Mouse (Mus musculus): ENCODE data around the gene Car12. TPM values are rescaled to one million over a fixed set of nuclear protein-coding genes. Genes with fewer than 3 reads are reported as not detected.

The Car12 gene
- total and polyA plus RNA-seq, 3 experiments: 16.4 to 38.0 (median 34.6) TPM

GRCm38 (mm10) chr9:66699748-66700147 lies 13.7 kb upstream of the Car12 start:
- dilution Hi-C loops (cut with MboI; ENCODE audit: extremely low pct_ligation_motif_present, extremely low pct_unique_long_range_greater_than_20kb, low sequenced_read_pairs): no loop called here

GRCm38 (mm10) chr9:66703002-66703401 lies 10.5 kb upstream of the Car12 start:
- Histone ChIP-seq H3K27ac (ENCODE audit: insufficient read depth, low read depth) (no peak overlapping the region), H3K4me3 (replicated peaks in 1 of 3; ENCODE audit: low read depth in 2 of 3, low read length in 2 of 3, poor library complexity in 1 of 3) (no peak overlapping the region), H3K36me3 (replicated peaks in 1 of 2; ENCODE audit: control insufficient read depth in 1 of 2, insufficient read depth in 1 of 2, low read length in 1 of 2) (no peaks in the 10 kb centered on the region), H3K4me2 (ENCODE audit: insufficient read depth, low read depth, poor library complexity, severe bottlenecking) (no peak overlapping the region), H3K9ac (ENCODE audit: insufficient read depth, low read depth) (no peak overlapping the region), H3K79me2 (replicated peaks; ENCODE audit: control insufficient read depth, extremely low read depth, insufficient read depth, poor library complexity, severe bottlenecking) (no peaks in the 10 kb centered on the region), H3K27me3 (replicated peaks) (no peaks in the 10 kb centered on the region), H3K4me1 (ENCODE audit: control insufficient read depth in 1 of 2, insufficient read depth in 2 of 2) (peaks cover 0 to 3% of the 10 kb centered on the region in 2 experiments; a peak in 1 of 4 replicates), H3K9me3 (replicated peaks; ENCODE audit: low read length) (no peaks in the 10 kb centered on the region)
- no peak for TF ChIP-seq CTCF (conservative IDR thresholded peaks at IDR 0.05 in 1 of 2, IDR thresholded peaks at IDR 0.05 in 1 of 2; ENCODE audit: low read depth in 2 of 2, low read length in 2 of 2)
- TF ChIP-seq MAFK (IDR thresholded peaks at IDR 0.05; ENCODE audit: insufficient replicate concordance, low read length): no peak
- no peak for TF ChIP-seq TBP (conservative IDR thresholded peaks at IDR 0.05; ENCODE audit: low read depth, low read length)
- no peak for TF ChIP-seq NELFE (IDR thresholded peaks at IDR 0.05; ENCODE audit: low read depth, low read length)
- no peak for TF ChIP-seq ZKSCAN1 (IDR thresholded peaks at IDR 0.05; ENCODE audit: borderline replicate concordance, low read depth, low read length)
- no peak for TF ChIP-seq KAT2A (IDR thresholded peaks at IDR 0.05; ENCODE audit: insufficient replicate concordance, low read length)
- TF ChIP-seq MAZ (IDR thresholded peaks at IDR 0.05; ENCODE audit: low read depth, low read length): no peak
- no peak for TF ChIP-seq BHLHE40 (IDR thresholded peaks at IDR 0.05; ENCODE audit: low read depth, low read length)
- TF ChIP-seq USF2 (conservative IDR thresholded peaks at IDR 0.05; ENCODE audit: low read depth, low read length): no peak
- no peak for TF ChIP-seq GABPA (IDR thresholded peaks at IDR 0.05; ENCODE audit: insufficient replicate concordance, low read depth, low read length)
- no peak for TF ChIP-seq EP300 (IDR thresholded peaks at IDR 0.05; ENCODE audit: low read length)
- no peak for TF ChIP-seq TCF12 (IDR thresholded peaks at IDR 0.05; ENCODE audit: low read depth, low read length)
- no peak for TF ChIP-seq POLR2A (IDR thresholded peaks at IDR 0.05; ENCODE audit: low read depth, low read length)
- no peak for TF ChIP-seq JUN (IDR thresholded peaks at IDR 0.05; ENCODE audit: insufficient read depth, low read depth, low read length)
- dilution Hi-C loops (cut with MboI; ENCODE audit: extremely low pct_ligation_motif_present, extremely low pct_unique_long_range_greater_than_20kb, low sequenced_read_pairs): no loop called here
- in situ Hi-C loops (cut with MboI; ENCODE audit: low pct_ligation_motif_present, low pct_unique_long_range_greater_than_20kb, low sequenced_read_pairs): loop anchor here (10.0 kb wide), 1 partner anchor 188 kb away; the partner anchor contains the start of gene Fbxl22
- DNase-seq (ENCODE audit: extremely low read depth): no peak

More at GRCm38 (mm10) chr9:66699748-66700147, 13.7 kb upstream of the Car12 start:
- Histone ChIP-seq H3K36me3 (replicated peaks in 1 of 2; ENCODE audit: control insufficient read depth in 1 of 2, insufficient read depth in 1 of 2, low read length in 1 of 2) (no peaks in the 10 kb centered on the region), H3K79me2 (replicated peaks; ENCODE audit: control insufficient read depth, extremely low read depth, insufficient read depth, poor library complexity, severe bottlenecking) (no peaks in the 10 kb centered on the region), H3K9ac (ENCODE audit: insufficient read depth, low read depth) (no peak overlapping the region), H3K4me2 (ENCODE audit: insufficient read depth, low read depth, poor library complexity, severe bottlenecking) (no peak overlapping the region), H3K9me3 (replicated peaks; ENCODE audit: low read length) (no peaks in the 10 kb centered on the region), H3K27me3 (replicated peaks) (no peaks in the 10 kb centered on the region), H3K4me3 (replicated peaks in 1 of 3; ENCODE audit: low read depth in 2 of 3, low read length in 2 of 3, poor library complexity in 1 of 3) (no peak overlapping the region), H3K27ac (ENCODE audit: insufficient read depth, low read depth) (no peak overlapping the region), H3K4me1 (ENCODE audit: control insufficient read depth in 1 of 2, insufficient read depth in 2 of 2) (no peaks in the 10 kb centered on the region)
- in situ Hi-C loops (cut with MboI; ENCODE audit: low pct_ligation_motif_present, low pct_unique_long_range_greater_than_20kb, low sequenced_read_pairs): loop anchor here (10.0 kb wide), 2 partner anchors 55 to 185 kb away; partner anchors contain the start of gene Fbxl22
- DNase-seq (ENCODE audit: extremely low read depth): no peak
- TF ChIP-seq USF1 (IDR thresholded peaks at IDR 0.05; ENCODE audit: low read depth, low read length): no peak
- TF ChIP-seq CHD2 (IDR thresholded peaks at IDR 0.05; ENCODE audit: low read length): no peak
- TF ChIP-seq CTCF (conservative IDR thresholded peaks at IDR 0.05 in 1 of 2, IDR thresholded peaks at IDR 0.05 in 1 of 2; ENCODE audit: low read depth in 2 of 2, low read length in 2 of 2): no peak
- TF ChIP-seq ZC3H11A (IDR thresholded peaks at IDR 0.05; ENCODE audit: low read depth, low read length): no peak
- no peak for TF ChIP-seq ZKSCAN1 (IDR thresholded peaks at IDR 0.05; ENCODE audit: borderline replicate concordance, low read depth, low read length)
- TF ChIP-seq GABPA (IDR thresholded peaks at IDR 0.05; ENCODE audit: insufficient replicate concordance, low read depth, low read length): no peak
- no peak for TF ChIP-seq E2F4 (IDR thresholded peaks at IDR 0.05; ENCODE audit: insufficient replicate concordance, low read depth, low read length)
- no peak for TF ChIP-seq PAX5 (IDR thresholded peaks at IDR 0.05; ENCODE audit: low read length)
- TF ChIP-seq POLR2AphosphoS2 (IDR thresholded peaks at IDR 0.05; ENCODE audit: low read depth, low read length): no peak
- no peak for TF ChIP-seq POLR2A (IDR thresholded peaks at IDR 0.05; ENCODE audit: low read depth, low read length)
- TF ChIP-seq CHD1 (IDR thresholded peaks at IDR 0.05; ENCODE audit: low read depth, low read length): no peak
- no peak for TF ChIP-seq BHLHE40 (IDR thresholded peaks at IDR 0.05; ENCODE audit: low read depth, low read length)
- TF ChIP-seq ZMIZ1 (IDR thresholded peaks at IDR 0.05; ENCODE audit: low read depth, low read length): no peak
- TF ChIP-seq EP300 (IDR thresholded peaks at IDR 0.05; ENCODE audit: low read length): no peak
